Mouse (Mus musculus) liver, postnatal 0 days (tissue): Measurements from ENCODE around the gene Ubxn10.

ENCODE experiments used
- CTCF ChIP-seq: sonication (generic); IDR thresholded peaks from 2 replicates; pipeline ENCODE4 v1.5.1; 2016; ENCODE audit warnings: antibody characterized with exemption, low read depth
- EP300 ChIP-seq: IDR thresholded peaks from 2 replicates; pipeline ENCODE4 v1.6.1; 2016; ENCODE audit warnings: antibody characterized with exemption, low read depth, mild to moderate bottlenecking

- TF ChIP-seq EP300 (no peak), CTCF (no peak)
Measured at GRCm38 (mm10) chr4:138710633-138711032, 26.3 kb downstream of the Ubxn10 start.
